Mouse (Mus musculus) thymus, adult 2 months (tissue): ENCODE data around the gene Tsnax.

Experiments used
- CTCF ChIP-seq: fragments of 200-500 bp; IDR thresholded peaks from 2 replicates; pipeline ENCODE4 v1.5.1; 2012; ENCODE audit warnings: mild to moderate bottlenecking, control low read depth, low read length, moderate library complexity, borderline replicate concordance; ENCODE audit not compliant: control insufficient read depth, poor library complexity, insufficient read depth; ENCODE audit errors: extremely low read depth
- POLR2A ChIP-seq: fragments of 200-500 bp; IDR thresholded peaks from 2 replicates; pipeline ENCODE4 v1.6.1; 2012; ENCODE audit warnings: mild to moderate bottlenecking, low read length, control low read depth, moderate library complexity; ENCODE audit not compliant: control insufficient read depth, poor library complexity, insufficient read depth; ENCODE audit errors: extremely low read depth

DNA sequence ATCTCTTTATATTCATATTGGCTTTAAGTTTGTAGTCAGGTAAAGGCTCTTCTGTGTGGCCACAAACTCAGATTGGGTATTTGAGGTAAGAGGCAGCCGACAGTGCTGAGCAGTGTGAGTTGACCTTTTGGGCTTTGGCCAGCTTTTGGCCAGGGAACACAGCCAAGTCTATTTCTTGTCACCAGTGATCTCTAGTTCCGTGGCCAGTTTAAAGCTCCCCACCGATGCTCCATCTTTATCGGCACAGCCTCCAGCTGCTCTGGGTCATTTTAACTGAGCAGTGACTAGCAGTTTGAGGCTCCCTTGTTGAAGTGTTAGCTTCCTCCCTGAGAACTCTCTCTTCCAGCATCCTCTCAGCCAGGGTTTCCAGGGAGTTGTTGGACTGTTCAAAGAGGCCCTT is 70.9 kb downstream of the Tsnax start:
- no peak for TF ChIP-seq CTCF
- TF ChIP-seq POLR2A: no peak
